Mouse (Mus musculus): ENCODE data around the gene Coq5. TPM values are rescaled to one million over a fixed set of nuclear protein-coding genes. Genes with fewer than 3 reads are reported as not detected.

The Coq5 gene
- total RNA-seq (2014; rRNA removed) (29.6 and 36.7 TPM in 2 replicates), polyA plus RNA-seq (2015; fragmentation: Nextera tagmentation; extraction: Ambion mirVana) (42.8 and 43.5 TPM in 2 replicates)

- Histone ChIP-seq H3K4me2 (ENCODE audit: low read depth, low read length, poor library complexity, severe bottlenecking) (peak within 1 kb of the TSS; percentile 81), H3K36me3 (ENCODE audit: insufficient read depth, low read length) (peaks cover 15% of the 10 kb centered on the region), H3K27ac (ENCODE audit: low read depth, low read length) (peak within 1 kb of the TSS; percentile 69), H3K27me3 (ENCODE audit: insufficient read depth, low read length) (no peaks in the 10 kb centered on the region), H3K9ac (replicated peaks; ENCODE audit: low read length, poor library complexity, severe bottlenecking) (peak within 1 kb of the TSS; percentile 81), H3K4me1 (ENCODE audit: insufficient read depth, low read length) (no peaks in the 10 kb centered on the region), H3K9me3 (ENCODE audit: low read length) (no peaks in the 10 kb centered on the region), H3K4me3 (ENCODE audit: low read depth, low read length) (peak within 1 kb of the TSS; percentile 88)
- WGBS, result 4% methylated on average over 45 of the region's 45 CpGs
- ATAC-seq (ENCODE audit: low FRiP score), result peak; percentile 74
- no peak for TF ChIP-seq CTCF (IDR thresholded peaks at IDR 0.05)
- DNase-seq (ENCODE audit: low spot score), result peak; percentile 87
Observed at GRCm38 (mm10) chr5:115279226-115280049, at the start of gene Coq5. Gene Coq5, plus strand, starts transcription at chr5:115279666.

DNA sequence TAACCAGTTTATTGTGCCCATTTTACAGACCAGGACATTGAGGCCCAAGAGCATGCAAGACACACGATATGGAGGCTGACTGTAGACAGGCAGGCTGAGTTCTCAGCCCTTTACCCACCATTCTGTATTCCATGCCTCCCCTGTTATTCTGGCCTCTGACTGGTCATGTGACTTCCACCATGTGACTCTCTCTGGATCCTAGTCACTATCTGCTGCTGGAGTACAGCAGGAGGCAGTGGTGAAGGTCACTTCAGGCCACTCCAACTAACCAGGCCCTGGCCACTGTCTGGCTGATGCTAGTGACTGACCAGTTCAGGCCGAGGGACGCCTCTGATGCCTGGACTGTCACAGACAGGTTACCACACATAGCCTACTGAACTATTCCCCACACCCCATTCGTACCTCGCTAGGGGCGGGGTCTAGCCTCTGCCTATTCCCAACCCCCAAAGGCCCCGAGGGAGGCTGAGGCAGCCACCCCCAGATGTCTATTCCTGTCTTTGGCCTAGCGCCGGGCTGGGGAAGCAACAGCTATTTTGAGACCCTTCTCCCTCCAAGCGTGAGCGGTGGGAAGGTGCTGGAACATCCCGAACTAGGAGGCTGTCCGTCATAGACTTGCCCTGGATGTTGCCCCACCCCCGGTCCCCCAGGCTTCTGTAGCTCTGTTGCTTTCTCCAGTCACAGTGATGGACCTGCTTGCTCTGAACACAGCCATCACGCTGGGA is 48.5 kb upstream of the Coq5 start:
- WGBS, result 55% methylated on average over 15 of the region's 15 CpGs
- DNase-seq (ENCODE audit: low spot score) (no peak), ATAC-seq (ENCODE audit: low FRiP score) (no peak)
- no peak overlapping the region for H3K27ac ChIP-seq (ENCODE audit: low read depth, low read length)
- H3K4me2 ChIP-seq (ENCODE audit: low read depth, low read length, poor library complexity, severe bottlenecking), result no peak overlapping the region
- H3K4me1 ChIP-seq (ENCODE audit: insufficient read depth, low read length), result 0 out of 2 replicates have a peak, but pooled peaks cover 3% of the 10 kb centered on the region
- H3K27me3 ChIP-seq (ENCODE audit: insufficient read depth, low read length), result peaks cover 3% of the 10 kb centered on the region; the same call in 1 of the 2 replicates
- H3K4me3 ChIP-seq (ENCODE audit: low read depth, low read length), result no peak overlapping the region
- no peaks in the 10 kb centered on the region for H3K9me3 ChIP-seq (ENCODE audit: low read length)
- H3K36me3 ChIP-seq (ENCODE audit: insufficient read depth, low read length), result no peaks in the 10 kb centered on the region
- no peak overlapping the region for H3K9ac ChIP-seq (replicated peaks; ENCODE audit: low read length, poor library complexity, severe bottlenecking)
- no peak for TF ChIP-seq CTCF (IDR thresholded peaks at IDR 0.05)

DNA sequence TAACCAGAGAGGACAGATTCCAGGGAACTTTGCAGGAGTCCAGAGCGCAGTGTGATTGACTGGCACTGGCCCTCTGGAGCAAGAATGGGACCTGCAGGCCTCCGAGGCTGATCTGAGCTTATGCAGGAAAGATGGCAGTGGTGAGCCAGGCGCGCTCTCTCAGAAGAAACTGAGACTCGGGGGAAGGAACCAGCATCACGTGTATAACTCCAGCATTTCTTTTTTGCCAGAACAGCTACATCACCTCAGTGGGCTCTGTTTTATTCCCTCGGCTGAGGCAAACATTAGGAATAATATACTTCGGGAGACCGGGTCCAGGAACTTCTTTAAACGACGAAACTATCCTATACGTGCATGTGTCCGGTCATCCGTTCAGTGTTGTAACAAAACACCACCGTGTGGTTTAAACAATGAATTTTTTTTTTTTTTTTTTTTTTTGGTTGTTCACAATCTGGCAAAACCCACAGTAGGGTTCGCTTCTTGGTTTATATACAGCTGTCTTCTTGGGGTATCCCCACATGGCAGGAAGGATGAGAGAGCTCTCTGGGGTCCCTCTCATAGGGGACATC is 47.8 kb upstream of the Coq5 start:
- H3K4me2 ChIP-seq (ENCODE audit: low read depth, low read length, poor library complexity, severe bottlenecking), result no peak overlapping the region; the same call in 1 of the 2 replicates
- 0 out of 2 replicates have a peak, but pooled peaks cover 3% of the 10 kb centered on the region for H3K4me1 ChIP-seq (ENCODE audit: insufficient read depth, low read length)
- no peaks in the 10 kb centered on the region for H3K36me3 ChIP-seq (ENCODE audit: insufficient read depth, low read length)
- ATAC-seq (ENCODE audit: low FRiP score) (no peak), DNase-seq (ENCODE audit: low spot score) (no peak)
- no peaks in the 10 kb centered on the region for H3K9me3 ChIP-seq (ENCODE audit: low read length)
- TF ChIP-seq CTCF (IDR thresholded peaks at IDR 0.05), result peak; percentile 32; the same call in 1 of the 2 replicates
- 27% methylated on average over 16 of the region's 16 CpGs for WGBS
- H3K9ac ChIP-seq (replicated peaks; ENCODE audit: low read length, poor library complexity, severe bottlenecking), result no peak overlapping the region
- H3K4me3 ChIP-seq (ENCODE audit: low read depth, low read length), result no peak overlapping the region
- no peak overlapping the region for H3K27ac ChIP-seq (ENCODE audit: low read depth, low read length)
- H3K27me3 ChIP-seq (ENCODE audit: insufficient read depth, low read length), result peaks cover 3% of the 10 kb centered on the region; the same call in 1 of the 2 replicates

DNA sequence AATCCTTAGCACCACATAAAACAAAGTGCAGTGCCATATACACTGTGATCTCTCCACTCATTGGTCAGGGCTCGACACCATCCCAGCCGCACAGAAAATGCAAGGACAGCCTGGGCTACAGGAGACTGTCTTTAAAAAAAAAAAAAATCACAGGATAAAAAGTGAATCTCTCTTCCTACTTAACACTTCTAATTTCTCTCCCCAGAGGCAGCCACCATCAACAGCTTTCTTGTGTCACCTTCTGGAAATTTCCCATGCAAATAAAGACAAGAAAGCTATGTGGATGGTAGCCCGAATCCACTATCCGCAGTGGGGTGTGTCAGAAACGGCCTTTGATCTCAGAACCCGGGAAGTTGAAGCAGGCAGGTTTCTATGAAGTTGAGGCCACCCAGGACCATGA is 47.0 kb upstream of the Coq5 start:
- ATAC-seq (ENCODE audit: low FRiP score), result no peak
- no peak overlapping the region for H3K4me2 ChIP-seq (ENCODE audit: low read depth, low read length, poor library complexity, severe bottlenecking)

DNA sequence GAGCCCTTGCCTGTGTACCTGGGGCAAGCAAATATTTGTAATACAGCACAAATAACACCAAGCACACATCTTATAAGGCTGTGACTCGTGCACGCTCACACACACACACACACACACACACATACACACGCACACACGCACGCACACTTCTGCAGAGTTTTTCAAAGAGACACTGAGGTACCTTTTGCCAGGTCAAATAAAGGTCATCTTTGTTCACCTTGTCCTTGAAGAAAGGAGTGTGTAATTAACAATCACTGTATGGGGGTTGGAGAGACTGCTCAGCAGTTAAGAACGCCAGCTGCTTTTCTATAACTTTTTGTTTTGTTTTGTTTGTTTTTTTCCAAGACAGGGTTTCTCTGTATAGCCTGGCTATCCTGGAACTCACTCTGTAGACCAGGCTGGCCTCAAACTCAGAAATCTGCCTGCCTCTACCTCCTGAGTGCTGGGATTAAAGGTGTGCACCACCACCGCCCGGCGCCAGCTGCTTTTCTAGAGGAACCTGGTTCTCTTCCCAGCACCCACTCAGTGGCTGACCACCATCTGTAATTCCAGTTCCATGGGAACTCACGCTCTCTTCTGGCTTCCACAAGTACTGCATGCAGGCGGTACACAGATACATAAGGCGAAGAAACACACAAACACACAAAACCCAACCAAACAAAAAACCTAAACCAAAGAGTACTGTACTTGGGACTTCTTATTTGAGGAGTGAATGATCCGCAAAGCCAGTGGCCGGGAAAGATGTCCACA is 46.3 kb upstream of the Coq5 start:
- Histone ChIP-seq H3K4me1 (ENCODE audit: insufficient read depth, low read length) (0 out of 2 replicates have a peak, but pooled peaks cover 3% of the 10 kb centered on the region), H3K4me3 (ENCODE audit: low read depth, low read length) (no peak overlapping the region), H3K36me3 (ENCODE audit: insufficient read depth, low read length) (no peaks in the 10 kb centered on the region), H3K9me3 (ENCODE audit: low read length) (no peaks in the 10 kb centered on the region), H3K27ac (ENCODE audit: low read depth, low read length) (no peak overlapping the region), H3K9ac (replicated peaks; ENCODE audit: low read length, poor library complexity, severe bottlenecking) (no peak overlapping the region), H3K4me2 (ENCODE audit: low read depth, low read length, poor library complexity, severe bottlenecking) (no peak overlapping the region), H3K27me3 (ENCODE audit: insufficient read depth, low read length) (peaks cover 3% of the 10 kb centered on the region; the same call in 1 of the 2 replicates)
- DNase-seq (ENCODE audit: low spot score) (no peak), ATAC-seq (ENCODE audit: low FRiP score) (no peak)
- TF ChIP-seq CTCF (IDR thresholded peaks at IDR 0.05), result no peak; the same call in 1 of the 2 replicates
- 92% methylated on average over 14 of the region's 14 CpGs for WGBS

More for the DNA sequence above, 47.0 kb upstream of the Coq5 start:
- H3K4me1 ChIP-seq (ENCODE audit: insufficient read depth, low read length), result 0 out of 2 replicates have a peak, but pooled peaks cover 3% of the 10 kb centered on the region
- no peak for TF ChIP-seq CTCF (IDR thresholded peaks at IDR 0.05)
- peaks cover 3% of the 10 kb centered on the region; the same call in 1 of the 2 replicates for H3K27me3 ChIP-seq (ENCODE audit: insufficient read depth, low read length)
- WGBS, result 70% methylated on average over 6 of the region's 6 CpGs
- H3K4me3 ChIP-seq (ENCODE audit: low read depth, low read length), result no peak overlapping the region
- no peak for DNase-seq (ENCODE audit: low spot score)
- no peaks in the 10 kb centered on the region for H3K9me3 ChIP-seq (ENCODE audit: low read length)
- no peak overlapping the region for H3K9ac ChIP-seq (replicated peaks; ENCODE audit: low read length, poor library complexity, severe bottlenecking)
- no peak overlapping the region for H3K27ac ChIP-seq (ENCODE audit: low read depth, low read length)
- no peaks in the 10 kb centered on the region for H3K36me3 ChIP-seq (ENCODE audit: insufficient read depth, low read length)

Data from midbrain, postnatal 0 days (tissue).